Mouse (Mus musculus) lung, postnatal 36 days (tissue): ENCODE results near the gene Mgat3.
A peak's percentile ranks its signal among the peaks of the same experiment; 100 is the strongest.

ENCODE experiments used
- DNase-seq: peaks from one replicate; pipeline ENCODE4 v3.0.0; 2022; ENCODE audit warnings: mixed read lengths

Mgat3 gene

DNA sequence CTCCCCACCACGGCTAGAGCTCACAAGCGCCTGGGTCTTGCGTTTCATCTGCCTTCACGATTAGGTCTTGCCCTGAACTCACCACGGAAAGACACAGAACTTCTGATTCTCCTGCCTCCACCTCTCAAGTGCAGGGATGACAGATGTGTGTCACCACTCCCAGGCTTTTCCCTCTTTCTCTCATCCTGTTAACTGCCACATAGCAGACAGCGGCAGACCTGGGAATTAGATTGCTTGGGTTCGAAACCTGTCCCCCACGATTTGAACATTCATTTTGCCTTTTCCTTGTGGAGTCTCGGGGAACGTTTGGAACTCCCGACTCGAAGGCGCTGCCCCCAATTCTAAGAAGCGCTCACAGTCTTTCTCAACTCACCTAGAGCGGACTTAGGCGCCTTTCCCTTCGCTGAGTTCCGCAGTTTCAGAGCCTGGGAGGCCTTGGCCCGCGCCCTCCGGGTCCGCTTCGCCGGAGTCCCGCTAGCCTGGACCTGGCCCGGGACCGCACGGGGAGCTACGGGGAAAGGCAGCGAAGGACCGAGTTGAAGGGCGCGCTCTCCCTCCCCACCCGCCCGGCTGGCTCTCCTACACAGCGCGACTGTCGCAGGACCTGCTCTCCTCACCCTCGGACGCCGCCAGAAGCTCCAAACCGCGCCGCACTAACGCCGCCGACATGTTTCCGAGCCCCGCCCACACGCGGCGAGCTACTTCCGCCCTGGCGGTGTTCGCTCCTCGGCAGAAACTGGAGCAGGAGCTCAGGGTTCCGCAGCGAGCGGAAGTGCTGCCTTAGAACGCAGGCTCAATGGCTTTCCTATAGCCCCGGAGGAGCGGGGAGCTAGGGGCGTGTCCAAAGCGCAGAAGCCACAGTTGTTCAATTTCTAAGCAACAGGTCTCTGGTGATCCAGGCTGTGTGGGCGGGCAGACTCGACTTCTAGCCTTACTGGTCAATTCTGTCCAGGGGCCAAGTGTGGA, 90.4 kb downstream of the Mgat3 start, which contains the start of gene Rps19bp1:
Gene Rps19bp1, minus strand, starts transcription at position 706 of the 966 bp plus-strand sequence.
- peak; percentile 93 for DNase-seq
